Mouse (Mus musculus) layer of hippocampus, adult 8-10 months (tissue): ENCODE measurements around the gene Mrpl22. TPM values are rescaled to one million over a fixed set of nuclear protein-coding genes. Genes with fewer than 3 reads are reported as not detected.
"Not testable (repeated sequence)": the region's sequence is repeated elsewhere in the genome, so short reads cannot be mapped to it uniquely, and the experiment has no call there.

Experiments used
- DNase-seq, 2 experiments: peaks; one replicate each; pipeline ENCODE4 v3.0.0; 2022; ENCODE audit warnings: low spot score in 2 of 2
- total RNA-seq, 4 experiments: library from RNA; stranded (reverse); gene quantifications; 2 replicates each; pipeline ENCODE4 v1.2.4; 2022

Gene Mrpl22
- total RNA-seq, 4 experiments from 2014 or later = 30.8 to 33.8 (median 32.8) TPM

DNA sequence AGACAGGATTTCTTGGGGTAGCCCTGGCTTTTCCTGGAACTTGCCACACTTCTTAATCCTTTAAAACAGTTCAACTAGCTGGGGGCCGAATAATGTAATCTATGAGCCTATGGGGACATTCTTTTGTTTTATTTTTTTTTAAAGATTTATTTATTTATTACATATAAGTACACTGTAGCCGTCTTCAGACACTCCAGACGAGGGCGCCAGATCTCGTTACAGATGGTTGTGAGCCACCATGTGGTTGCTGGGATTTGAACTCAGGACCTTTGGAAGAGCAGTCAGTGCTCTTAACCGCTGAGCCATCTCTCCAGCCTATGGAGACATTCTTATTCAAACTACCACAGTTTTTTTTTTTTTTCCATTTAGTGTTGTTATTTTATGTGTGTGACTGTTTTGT lies 8.5 kb downstream of the Mrpl22 start:
- not testable (repeated sequence) for DNase-seq

DNA sequence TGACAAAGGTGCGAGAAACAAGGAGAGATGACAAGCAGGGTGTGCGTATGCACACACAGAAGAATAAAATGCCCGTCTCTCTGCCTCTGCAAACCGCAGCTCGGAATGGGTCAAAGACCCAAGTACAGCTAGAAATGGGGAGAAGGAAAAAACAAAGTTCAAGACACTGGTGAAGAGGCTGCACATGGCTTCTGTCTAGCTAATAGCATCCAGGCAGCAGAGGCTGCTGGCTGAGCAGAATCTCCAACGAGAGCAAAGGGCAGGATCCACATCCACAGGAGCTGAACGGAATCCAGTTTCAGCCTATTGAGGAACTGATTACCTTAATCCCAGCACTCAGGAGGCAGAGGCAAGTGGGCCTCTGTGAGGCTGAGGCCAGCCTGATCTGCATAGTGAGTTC lies 9.3 kb downstream of the Mrpl22 start:
- DNase-seq = no peak

DNA sequence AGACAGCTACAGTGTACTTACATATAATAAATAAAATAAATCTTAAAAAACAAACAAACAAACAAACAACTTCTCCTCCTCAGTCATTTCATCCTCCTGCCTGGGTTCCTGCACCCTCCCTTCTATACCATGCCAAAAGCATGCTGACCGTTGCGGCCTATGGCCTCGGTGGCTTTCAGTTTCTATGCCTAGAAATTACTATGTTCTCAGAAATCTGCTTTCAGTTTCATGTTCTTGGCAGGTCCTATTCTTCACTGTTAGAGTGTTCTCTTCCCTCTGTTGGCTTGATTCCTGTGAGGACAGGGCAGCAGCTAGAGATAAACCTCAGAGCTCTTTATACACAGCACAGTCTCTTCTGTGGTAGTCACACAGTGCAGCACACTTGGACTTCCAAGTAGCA lies 12.1 kb downstream of the Mrpl22 start:
- no peak for DNase-seq

- no peak for DNase-seq
These were observed 18.2 kb downstream of the Mrpl22 start for GRCm38 (mm10) chr11:58189675-58190074.

DNA sequence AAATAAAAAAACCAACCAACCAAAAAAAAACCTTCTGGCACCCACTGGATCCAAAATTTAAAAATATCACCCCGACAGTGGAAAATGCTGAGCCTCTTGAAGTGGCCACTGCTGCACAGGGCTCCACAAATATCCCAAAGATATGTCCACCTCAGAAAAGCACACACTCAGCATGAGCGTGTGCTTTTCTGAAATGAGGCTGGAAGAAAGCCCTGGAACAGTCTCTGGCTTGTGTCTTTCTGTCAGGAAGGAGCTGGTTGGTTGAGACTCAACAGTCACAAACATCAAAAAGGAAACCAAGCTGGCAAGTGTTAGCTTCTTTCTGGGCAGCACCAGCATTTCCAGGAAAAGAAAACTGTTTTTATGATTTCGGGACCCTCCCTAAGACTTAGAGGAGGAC lies 21.9 kb downstream of the Mrpl22 start:
- DNase-seq = no peak

DNA sequence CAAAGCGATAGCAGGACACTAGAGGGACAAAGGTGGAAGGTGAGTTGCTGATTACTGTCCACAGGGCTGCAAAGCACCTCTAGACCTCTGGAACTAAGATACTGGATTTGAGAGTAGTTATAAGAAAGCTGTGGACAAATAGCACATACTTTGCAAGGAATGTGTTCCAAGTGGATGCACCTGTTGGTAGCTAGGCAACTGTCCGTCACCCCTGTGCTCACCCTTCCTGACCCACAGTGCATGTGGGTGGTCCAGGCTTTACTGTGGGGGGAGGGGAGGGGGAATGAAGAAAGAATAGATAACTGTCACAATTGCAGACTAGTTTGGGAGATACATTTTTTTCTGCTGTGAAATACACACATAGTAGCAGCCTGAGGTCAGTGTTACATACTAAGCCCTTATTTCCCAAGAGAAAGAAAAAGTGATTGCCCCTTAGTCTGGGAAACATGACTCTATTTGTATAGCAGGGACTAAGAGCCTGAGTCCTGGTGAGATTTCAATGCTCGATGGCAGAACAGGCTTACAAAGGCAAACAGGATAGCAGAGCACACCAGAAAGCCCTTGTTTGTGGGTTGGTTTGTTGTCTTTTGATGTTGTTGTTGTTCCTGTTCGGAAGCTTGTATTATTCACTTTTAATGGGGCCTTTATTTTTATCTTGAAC lies 22.5 kb downstream of the Mrpl22 start:
- DNase-seq = no peak

- DNase-seq = no peak
These were observed 27.2 kb downstream of the Mrpl22 start for GRCm38 (mm10) chr11:58198663-58199062.

GRCm38 (mm10) chr11:58199229-58200037 lies 28.0 kb downstream of the Mrpl22 start, which contains the start of the genes Igtp and Irgm2:
Igtp (plus strand) TSS chr11:58199556.
Irgm2 (plus strand) TSS chr11:58199618.
- peak in 1 of 2 experiments; percentile 21 for DNase-seq

DNA sequence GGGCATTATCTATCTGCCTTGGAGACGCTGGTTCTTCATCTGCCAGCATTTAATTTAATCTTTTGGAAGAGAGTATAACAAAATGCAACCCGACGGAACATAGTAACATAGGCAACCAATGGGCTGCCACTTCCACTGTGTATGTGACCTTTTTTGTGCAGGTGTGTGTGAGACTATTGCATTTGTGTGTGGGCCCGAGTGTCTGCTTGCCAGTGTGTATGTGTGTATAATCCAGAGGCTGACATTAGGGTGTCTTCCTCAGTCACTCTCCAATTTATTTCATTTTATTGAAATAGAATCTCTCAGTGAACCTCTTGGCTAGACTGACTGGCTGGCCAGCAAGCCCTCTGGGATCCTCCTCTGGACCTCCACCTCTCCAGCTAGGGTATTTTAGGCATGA lies 28.8 kb downstream of the Mrpl22 start:
- DNase-seq = no peak

DNA sequence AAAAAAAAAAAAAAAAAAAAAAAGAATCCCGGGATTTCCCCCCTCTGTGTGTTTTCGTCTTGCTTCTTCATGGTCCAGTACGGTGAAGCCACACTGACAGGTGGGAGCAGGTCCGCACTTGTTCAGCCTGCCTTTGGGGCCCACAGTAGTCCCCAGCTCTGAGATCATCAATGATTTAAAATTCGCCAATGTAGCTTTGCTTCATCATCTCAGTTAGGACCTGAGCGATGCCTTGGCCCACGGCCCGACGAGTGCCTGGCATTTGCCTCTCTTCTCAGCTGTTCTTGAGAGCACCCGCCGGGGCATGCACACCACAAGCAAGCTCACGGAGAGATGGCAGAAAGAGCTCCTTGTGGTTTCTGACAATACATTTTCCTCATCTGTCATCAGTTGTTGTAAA lies 29.6 kb downstream of the Mrpl22 start:
- DNase-seq = no peak

- no peak for DNase-seq
These were observed 38.9 kb downstream of the Mrpl22 start for GRCm38 (mm10) chr11:58210321-58210886.

GRCm38 (mm10) chr11:58211062-58211681 lies 39.7 kb downstream of the Mrpl22 start:
- no peak for DNase-seq

DNA sequence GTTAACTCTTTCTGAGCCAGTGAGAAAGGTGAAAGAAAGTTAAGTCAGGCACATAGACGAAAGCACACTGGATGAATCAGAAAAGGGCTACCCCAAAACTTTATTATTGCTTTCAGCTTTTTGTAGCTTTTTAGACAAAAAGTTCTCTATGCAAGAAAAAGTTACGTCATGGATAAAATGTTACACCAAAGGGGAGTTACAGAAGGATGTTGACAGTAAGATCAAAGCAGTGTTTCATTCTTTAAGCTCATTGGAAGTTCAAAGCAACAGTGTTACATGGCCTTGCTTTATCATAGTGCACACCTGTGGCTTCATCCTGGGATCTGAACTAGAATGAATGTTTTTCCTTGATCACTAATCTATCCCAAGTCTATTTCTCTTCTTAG lies 40.2 kb downstream of the Mrpl22 start:
- no peak for DNase-seq

GRCm38 (mm10) chr11:58213673-58214342 lies 42.3 kb downstream of the Mrpl22 start:
- no peak for DNase-seq

GRCm38 (mm10) chr11:58214391-58215048 lies 43.1 kb downstream of the Mrpl22 start:
- peak in 1 of 2 experiments; percentile 29 for DNase-seq

- DNase-seq = not testable (repeated sequence)
These were observed 43.6 kb downstream of the Mrpl22 start for GRCm38 (mm10) chr11:58215049-58215430.

GRCm38 (mm10) chr11:58215814-58216213 lies 44.4 kb downstream of the Mrpl22 start:
- DNase-seq = no peak

GRCm38 (mm10) chr11:58216823-58217222 lies 45.4 kb downstream of the Mrpl22 start:
- no peak for DNase-seq

GRCm38 (mm10) chr11:58223751-58224150 lies 52.3 kb downstream of the Mrpl22 start:
- no peak for DNase-seq

GRCm38 (mm10) chr11:58224313-58224712 lies 52.9 kb downstream of the Mrpl22 start:
- no peak for DNase-seq

DNA sequence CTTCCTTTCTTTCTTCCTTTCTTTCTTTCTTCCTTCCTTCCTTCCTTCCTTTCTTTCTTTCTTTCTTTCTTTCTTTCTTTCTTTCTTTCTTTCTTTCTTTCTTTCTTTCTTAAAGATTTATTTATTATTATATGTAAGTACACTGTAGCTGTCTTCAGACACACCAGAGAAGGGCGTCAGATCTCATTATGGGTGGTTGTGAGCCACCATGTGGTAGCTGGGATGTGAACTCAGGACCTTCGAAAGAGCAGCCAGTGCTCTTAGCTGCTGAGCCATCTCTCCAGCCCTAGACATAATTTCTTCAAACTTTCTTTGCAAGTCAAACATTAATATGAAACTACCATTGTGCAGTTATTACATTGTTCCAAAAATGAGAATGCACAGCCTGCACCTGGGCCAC lies 53.4 kb downstream of the Mrpl22 start:
- DNase-seq = not testable (repeated sequence)
